Mouse (Mus musculus) cortical plate, adult 2 months (tissue): ENCODE data around the gene Adam22. TPM values are rescaled to one million over a fixed set of nuclear protein-coding genes. Genes with fewer than 3 reads are reported as not detected.
A peak's percentile ranks its signal among the peaks of the same experiment; 100 is the strongest.

Source experiments
- H3K27ac ChIP-seq: fragments of 200-500 bp; 2 replicates; pipeline ENCODE4 v1.5.1; 2012; ENCODE audit warnings: low read length, control low read depth, inconsistent platforms; ENCODE audit not compliant: insufficient read depth
- H3K4me1 ChIP-seq: fragments of 200-500 bp; 2 replicates; pipeline ENCODE4 v1.6.1; 2011; ENCODE audit warnings: low read length; ENCODE audit not compliant: control insufficient read depth, insufficient read depth
- H3K4me3 ChIP-seq: fragments of 200-500 bp; 2 replicates; pipeline ENCODE4 v1.5.1; 2011; ENCODE audit warnings: mild to moderate bottlenecking, low read length, control low read depth; ENCODE audit not compliant: insufficient read depth
- CTCF ChIP-seq: fragments of 200-500 bp; IDR thresholded peaks from 2 replicates; pipeline ENCODE4 v1.5.1; 2011; ENCODE audit warnings: mild to moderate bottlenecking, control low read depth, low read length; ENCODE audit not compliant: insufficient read depth; ENCODE audit errors: extremely low read depth
- POLR2A ChIP-seq: fragments of 200-500 bp; IDR thresholded peaks from 2 replicates; pipeline ENCODE4 v1.6.1; 2011; ENCODE audit warnings: mild to moderate bottlenecking, low read length, control low read depth; ENCODE audit not compliant: insufficient read depth; ENCODE audit errors: extremely low read depth
- polyA plus RNA-seq: library from polyadenylated mRNA; depleted of rRNA; stranded (reverse); fragments of >200 nt; gene quantifications from 2 replicates; pipeline ENCODE4 v1.2.3, GENCODE M21; 2012

Adam22 gene
- polyA plus RNA-seq, 1 experiment = 83.4 TPM

GRCm38 (mm10) chr5:8366771-8367613 lies 968 bp downstream of the Adam22 start:
- Histone ChIP-seq H3K4me1 (peaks cover 6% of the 10 kb centered on the region), H3K4me3 (peak overlapping the region; percentile 79), H3K27ac (peak overlapping the region; percentile 41; the same call in 1 of the 2 replicates)
- TF ChIP-seq CTCF = no peak
- TF ChIP-seq POLR2A = no peak

GRCm38 (mm10) chr5:8362361-8362760 lies 5.6 kb downstream of the Adam22 start:
- peaks cover 9% of the 10 kb centered on the region for H3K4me1 ChIP-seq
- H3K27ac ChIP-seq = no peak overlapping the region
- TF ChIP-seq POLR2A (no peak), CTCF (peak; percentile 49)

GRCm38 (mm10) chr5:8357677-8358076 lies 10.3 kb downstream of the Adam22 start:
- Histone ChIP-seq H3K27ac (no peak overlapping the region), H3K4me1 (peaks cover 4% of the 10 kb centered on the region; the same call in 1 of the 2 replicates), H3K4me3 (no peak overlapping the region)
- no peak for TF ChIP-seq POLR2A
- no peak for TF ChIP-seq CTCF

More at GRCm38 (mm10) chr5:8362361-8362760, 5.6 kb downstream of the Adam22 start:
- no peak overlapping the region for H3K4me3 ChIP-seq

GRCm38 (mm10) chr5:8356885-8357651 lies 10.9 kb downstream of the Adam22 start:
- no peak for TF ChIP-seq POLR2A
- TF ChIP-seq CTCF = no peak
- Histone ChIP-seq H3K4me3 (no peak overlapping the region), H3K4me1 (peaks cover 4% of the 10 kb centered on the region; the same call in 1 of the 2 replicates), H3K27ac (no peak overlapping the region)

GRCm38 (mm10) chr5:8356326-8356725 lies 11.6 kb downstream of the Adam22 start:
- no peak overlapping the region for H3K27ac ChIP-seq
- TF ChIP-seq CTCF (no peak), POLR2A (no peak)
- no peak overlapping the region for H3K4me3 ChIP-seq
- H3K4me1 ChIP-seq = peaks cover 4% of the 10 kb centered on the region; the same call in 1 of the 2 replicates

- H3K4me3 ChIP-seq = no peak overlapping the region
- H3K4me1 ChIP-seq = no peaks in the 10 kb centered on the region; the same call in 1 of the 2 replicates
- no peak for TF ChIP-seq CTCF
- no peak for TF ChIP-seq POLR2A
- no peak overlapping the region for H3K27ac ChIP-seq
These were observed 18.4 kb downstream of the Adam22 start for GRCm38 (mm10) chr5:8349557-8349956.

- Histone ChIP-seq H3K27ac (no peak overlapping the region), H3K4me3 (no peak overlapping the region), H3K4me1 (no peaks in the 10 kb centered on the region; the same call in 1 of the 2 replicates)
- TF ChIP-seq CTCF (no peak), POLR2A (no peak)
These were observed 21.6 kb downstream of the Adam22 start for GRCm38 (mm10) chr5:8346329-8346728.

GRCm38 (mm10) chr5:8343296-8343695 lies 24.7 kb downstream of the Adam22 start:
- no peak overlapping the region for H3K4me3 ChIP-seq
- TF ChIP-seq POLR2A (no peak), CTCF (no peak)
- H3K27ac ChIP-seq = no peak overlapping the region
- no peaks in the 10 kb centered on the region; the same call in 1 of the 2 replicates for H3K4me1 ChIP-seq

- TF ChIP-seq POLR2A (no peak), CTCF (no peak)
- Histone ChIP-seq H3K27ac (no peak overlapping the region), H3K4me3 (no peak overlapping the region), H3K4me1 (no peaks in the 10 kb centered on the region)
These were observed 26.3 kb downstream of the Adam22 start for GRCm38 (mm10) chr5:8341676-8342075.
